Mouse (Mus musculus): Measurements from ENCODE around the gene Vwa8.

The Vwa8 gene

DNA sequence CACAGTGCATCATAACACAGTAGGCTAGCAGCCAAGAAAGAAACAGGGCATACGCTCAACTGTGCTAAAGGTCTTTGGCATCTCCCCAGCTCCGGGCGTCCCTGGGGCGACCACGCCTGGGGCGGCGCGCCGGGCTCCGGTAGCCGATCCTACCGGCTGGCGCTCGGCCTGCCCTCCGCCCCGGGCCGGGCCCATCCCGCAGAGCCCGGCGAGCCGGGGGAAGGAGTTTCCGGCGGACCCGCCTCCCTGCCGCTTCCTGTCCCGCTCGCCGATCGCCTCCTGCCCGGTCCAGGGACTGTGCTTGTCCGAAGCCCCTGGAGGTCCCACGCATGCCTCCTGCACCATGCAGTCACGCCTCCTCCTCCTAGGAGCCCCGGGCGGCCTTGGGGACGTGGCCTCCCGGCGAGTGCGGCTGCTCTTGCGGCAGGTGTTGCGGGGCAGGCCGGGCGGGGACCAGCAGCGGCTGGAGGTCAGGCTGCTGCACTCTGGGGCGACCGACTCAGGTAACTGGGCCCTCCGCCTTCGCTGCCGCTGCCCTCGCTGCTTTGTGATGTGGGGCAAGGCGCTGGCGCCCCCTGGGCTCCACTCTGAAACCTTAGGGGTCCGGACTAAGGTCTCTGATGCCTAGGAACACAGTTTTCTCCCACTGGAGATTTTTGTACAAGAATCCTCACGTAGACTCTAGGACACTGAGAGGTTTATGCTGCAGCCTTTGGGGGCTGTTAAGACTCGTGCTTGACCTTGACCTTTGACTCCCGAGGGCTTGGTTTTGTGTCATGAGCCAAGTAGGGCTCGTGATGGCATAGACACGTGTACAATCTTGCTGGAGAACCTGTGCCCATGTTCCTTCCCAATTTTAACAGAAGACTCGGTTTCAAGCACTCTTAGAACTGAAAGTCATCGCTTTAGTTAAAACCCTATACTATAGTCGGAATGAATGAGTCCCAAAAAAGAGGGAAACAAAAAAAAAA, at the start of gene Vwa8:
TSS of gene Vwa8 (plus strand) at position 112 of the 971 bp plus-strand sequence.
- CTCF ChIA-PET: no interaction called here
- POLR2A ChIA-PET: interaction anchor here in 3 of 4 experiments (0.6 to 2.1 kb wide), 8 partner anchors 8 to 351 kb away, joined by 3 to 6 read pairs (median 4); no protein-coding TSS in a partner anchor

DNA sequence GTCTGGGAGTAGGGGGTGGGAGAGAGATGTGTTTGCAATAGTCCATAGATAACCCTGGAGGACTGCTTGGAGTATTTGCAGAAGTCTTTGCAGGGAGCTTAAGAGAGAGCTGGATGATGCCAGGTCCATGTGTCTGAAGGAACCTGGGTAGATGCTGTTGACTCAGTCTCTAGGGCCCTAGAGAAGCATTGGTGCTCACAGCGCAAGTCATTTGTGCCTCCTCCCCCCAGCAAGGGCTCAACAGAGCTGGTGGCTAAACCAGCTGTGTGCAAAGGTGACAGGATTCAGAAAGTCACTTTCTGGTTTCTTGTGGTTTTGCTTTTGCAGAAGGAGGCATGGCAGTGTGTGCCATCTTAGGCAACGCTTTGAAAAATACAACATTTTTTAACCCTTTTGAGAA, 46.5 kb upstream of the Vwa8 start:
- ChIA-PET CTCF (no interaction called here), POLR2A (interaction anchor here in 1 of 4 experiments (0.6 kb wide), 2 partner anchors 157 to 381 kb away, joined by 4 read pairs; no protein-coding TSS in a partner anchor)

DNA sequence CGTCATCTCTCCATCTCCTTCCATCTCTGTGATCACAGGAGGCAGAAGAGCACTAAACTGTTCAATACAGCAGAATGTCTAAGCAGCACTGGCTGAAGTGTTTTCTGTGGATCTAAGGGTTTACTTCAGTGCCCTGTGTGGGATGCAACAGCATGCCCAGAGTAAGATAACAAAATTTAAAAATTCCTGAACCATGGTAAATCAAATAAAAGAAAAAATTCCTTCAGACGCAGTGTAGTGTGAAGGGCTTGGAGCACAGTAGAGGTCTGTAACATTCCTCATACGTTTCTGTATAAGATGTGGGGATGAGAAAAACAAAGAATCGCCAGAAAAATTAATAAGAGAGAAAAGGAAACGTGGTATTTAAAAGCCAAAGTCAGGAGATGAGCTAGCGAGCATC, 44.9 kb upstream of the Vwa8 start:
- POLR2A ChIA-PET: no interaction called here
- CTCF ChIA-PET: no interaction called here

DNA sequence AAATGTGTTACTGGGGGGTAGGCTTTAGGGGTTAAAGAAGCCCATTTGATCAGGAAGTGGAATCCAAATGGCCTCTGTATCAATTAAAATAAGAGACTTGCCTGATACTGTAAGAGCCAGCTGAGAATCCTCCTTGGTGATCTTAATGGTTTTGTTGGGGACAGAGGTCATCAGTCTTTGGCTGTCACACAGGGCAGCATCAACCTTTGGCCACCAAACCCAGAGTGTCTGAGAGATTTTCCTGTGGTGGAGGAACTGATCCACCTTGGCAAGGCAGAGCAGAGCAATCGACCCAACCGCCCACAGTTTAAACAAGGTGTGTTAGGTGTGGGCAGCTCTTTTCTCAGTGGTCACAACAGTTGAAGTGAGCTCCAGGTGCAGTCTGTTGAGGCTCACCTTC, 36.0 kb upstream of the Vwa8 start:
- POLR2A ChIA-PET: no interaction called here
- CTCF ChIA-PET: no interaction called here

DNA sequence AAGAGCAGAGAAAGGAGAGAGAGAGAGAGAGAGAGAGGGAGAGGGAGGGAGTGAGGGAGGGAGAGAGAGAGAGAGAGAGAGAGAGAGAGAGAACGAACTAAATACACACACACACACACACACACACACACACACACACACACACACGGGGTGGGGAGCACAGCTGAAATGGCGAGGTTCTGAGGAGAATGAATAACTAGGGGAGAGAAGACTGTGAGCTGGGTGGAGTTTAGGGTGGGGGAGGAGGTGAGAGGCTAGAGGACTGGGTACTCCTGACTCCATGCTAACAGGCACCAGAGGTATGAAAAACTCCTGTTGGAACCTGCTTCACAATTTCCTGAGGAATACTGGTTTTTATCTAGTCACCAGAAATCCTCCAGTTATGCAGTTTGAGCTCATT, 32.4 kb upstream of the Vwa8 start:
- ChIA-PET CTCF (interaction anchor here in 1 of 4 experiments (0.6 kb wide), 1 partner anchor 272 kb away, joined by 3 read pairs; no protein-coding TSS in a partner anchor), POLR2A (interaction anchor here in 1 of 4 experiments (0.7 kb wide), 1 partner anchor 574 kb away, joined by 6 read pairs; no protein-coding TSS in a partner anchor)

DNA sequence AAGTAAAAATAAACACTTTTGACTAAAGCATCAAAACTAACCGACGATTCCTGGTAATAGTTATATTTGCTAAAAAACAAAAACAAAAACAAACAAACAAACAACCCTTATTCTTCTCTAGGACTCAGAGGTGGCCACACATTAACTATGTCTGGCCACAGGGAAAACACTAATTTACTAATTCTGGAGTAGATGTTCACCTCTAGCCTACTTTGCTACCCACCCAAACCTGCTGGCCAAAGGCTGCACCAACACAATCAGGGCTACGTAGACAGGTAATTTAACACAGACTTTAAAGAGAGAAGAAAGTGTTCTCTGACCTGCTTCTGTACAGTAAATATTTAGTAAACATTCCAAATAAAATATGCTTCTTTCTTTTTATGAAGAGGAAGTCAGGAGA, 31.2 kb upstream of the Vwa8 start:
- POLR2A ChIA-PET: interaction anchor here in 1 of 4 experiments (0.6 kb wide), 1 partner anchor 41 kb away, joined by 6 read pairs; no protein-coding TSS in a partner anchor
- CTCF ChIA-PET: no interaction called here

DNA sequence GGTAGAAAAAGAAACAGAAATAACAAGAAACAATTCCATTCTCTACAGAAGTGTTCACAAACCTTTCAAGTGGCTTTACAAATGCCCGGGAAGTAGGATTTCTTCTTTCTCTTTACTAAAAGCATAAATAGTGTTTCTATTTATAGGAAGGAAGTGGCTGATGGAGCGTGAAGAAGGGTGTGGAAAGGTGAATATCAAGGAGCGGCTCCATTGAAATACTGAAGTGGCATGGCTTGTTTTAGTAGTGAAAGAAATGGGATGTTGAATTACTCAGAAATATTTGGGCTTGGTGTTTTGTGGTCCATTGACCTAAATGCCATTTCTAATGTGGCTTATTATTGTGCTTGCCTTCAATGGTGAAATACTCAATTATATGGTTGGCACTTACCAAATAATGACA, 30.4 kb upstream of the Vwa8 start:
- ChIA-PET POLR2A (interaction anchor here in 1 of 4 experiments (0.6 kb wide), 1 partner anchor 42 kb away, joined by 6 read pairs; no protein-coding TSS in a partner anchor), CTCF (no interaction called here)

DNA sequence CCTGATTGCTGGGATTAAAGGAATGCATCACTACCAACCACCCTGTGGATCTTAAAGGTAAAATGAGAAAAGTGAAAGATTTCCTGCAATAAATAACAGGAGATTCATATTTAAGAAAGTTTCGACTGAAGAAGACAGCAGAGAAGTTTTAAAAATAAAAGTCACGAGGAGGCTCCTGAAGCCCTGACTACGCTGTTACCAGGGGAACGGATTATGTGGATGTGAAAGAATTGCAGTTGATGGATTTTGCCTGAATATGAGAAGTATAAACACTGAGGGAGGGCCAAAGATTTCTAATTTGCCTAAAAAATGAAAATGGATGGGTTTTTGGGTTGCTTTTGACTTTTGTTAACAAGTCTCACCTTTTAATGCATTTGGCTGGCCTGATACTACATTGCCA, 24.8 kb upstream of the Vwa8 start:
- ChIA-PET POLR2A (no interaction called here), CTCF (interaction anchor here in 1 of 4 experiments (0.6 kb wide), 1 partner anchor 210 kb away, joined by 3 read pairs; no protein-coding TSS in a partner anchor)

DNA sequence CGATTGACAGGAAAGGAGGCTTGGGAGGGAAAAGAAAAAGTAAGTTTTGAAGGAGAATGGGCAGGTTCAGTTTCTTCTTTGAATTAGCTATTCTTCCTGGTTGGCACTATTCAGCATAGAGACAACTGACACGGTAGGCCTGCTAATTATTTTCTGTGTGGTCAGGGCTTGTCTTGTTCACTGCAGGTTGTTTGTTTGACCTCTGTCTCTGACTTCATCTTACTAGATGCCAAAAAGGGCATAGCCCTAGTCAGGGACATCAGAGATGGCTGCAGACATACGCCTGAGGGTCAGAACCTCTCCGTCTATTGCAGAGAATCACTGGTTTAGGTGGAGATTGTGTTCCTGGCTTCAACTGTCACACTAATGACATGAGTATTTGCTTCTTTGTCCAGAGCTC, 24.3 kb upstream of the Vwa8 start:
- POLR2A ChIA-PET: interaction anchor here in 1 of 4 experiments (0.9 kb wide), 1 partner anchor 76 kb away, joined by 3 read pairs; no protein-coding TSS in a partner anchor
- CTCF ChIA-PET: interaction anchor here in 1 of 4 experiments (0.6 kb wide), 1 partner anchor 210 kb away, joined by 3 read pairs; no protein-coding TSS in a partner anchor

DNA sequence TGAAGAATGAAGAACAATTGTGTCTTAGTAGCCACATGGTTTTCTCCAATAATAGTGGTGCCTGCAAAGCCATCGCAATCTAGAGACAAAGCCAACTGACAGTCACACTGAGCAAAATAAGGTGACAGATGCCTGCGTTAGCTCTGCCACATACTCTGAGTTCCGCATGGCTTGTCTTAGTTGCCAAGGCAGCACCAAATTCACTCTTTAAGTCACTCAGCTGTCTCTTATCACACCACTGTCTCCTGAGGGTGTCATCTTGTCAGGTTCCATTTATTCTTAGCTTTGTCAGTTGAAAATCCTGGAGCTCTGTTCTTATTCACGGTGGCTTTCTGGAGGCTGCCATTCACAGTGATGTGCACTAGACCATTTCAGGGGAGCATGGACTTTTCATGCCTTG, 17.7 kb upstream of the Vwa8 start:
- CTCF ChIA-PET: no interaction called here
- POLR2A ChIA-PET: interaction anchor here in 1 of 4 experiments (1.0 kb wide), 1 partner anchor 16 kb away, joined by 3 read pairs; no protein-coding TSS in a partner anchor

DNA sequence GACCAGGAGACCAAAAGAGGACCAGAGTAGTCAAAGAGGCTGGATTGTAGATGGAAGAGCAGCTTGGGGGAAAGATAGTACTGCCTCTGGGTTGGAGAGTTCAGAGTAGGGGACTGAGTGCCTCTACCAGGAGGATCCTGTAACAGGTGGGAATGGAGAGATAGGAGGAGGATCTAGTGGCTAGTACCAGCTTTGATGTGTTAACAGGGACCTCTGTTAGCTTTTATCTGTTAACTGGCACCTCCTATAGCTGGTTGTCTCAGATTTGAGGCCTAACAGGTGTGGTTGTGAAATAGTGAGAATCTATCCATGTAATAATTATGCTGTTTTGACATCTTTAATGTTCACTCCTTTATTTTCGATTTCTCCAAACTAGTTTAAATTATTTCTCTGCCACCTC, 904 bp upstream of the Vwa8 start:
- CTCF ChIA-PET: no interaction called here
- POLR2A ChIA-PET: interaction anchor here in 3 of 4 experiments (0.8 to 1.7 kb wide), 6 partner anchors 12 to 495 kb away, joined by 3 to 4 read pairs (median 3); no protein-coding TSS in a partner anchor

DNA sequence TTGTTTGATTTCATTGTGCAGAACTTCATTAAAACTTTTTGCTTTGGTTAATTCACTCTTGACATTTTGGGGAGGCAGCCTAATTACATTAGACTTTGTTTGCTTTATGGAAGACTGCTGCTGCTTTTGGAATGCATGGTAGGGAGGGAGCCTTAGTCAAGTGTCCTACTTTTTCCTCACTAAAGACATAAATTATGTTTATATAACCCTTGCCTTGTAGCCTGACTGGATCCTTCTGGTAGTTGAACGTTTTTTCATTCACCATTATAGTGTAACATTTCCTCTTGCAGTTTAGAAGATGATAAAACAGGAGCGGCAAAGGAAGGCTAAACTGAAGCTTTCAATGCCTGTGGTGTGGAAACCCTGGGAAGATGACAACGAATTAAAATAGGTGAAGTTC, 375 bp upstream of the Vwa8 start:
- POLR2A ChIA-PET: interaction anchor here in 3 of 4 experiments (0.7 to 1.7 kb wide), 9 partner anchors 9 to 495 kb away, joined by 3 to 5 read pairs (median 3); no protein-coding TSS in a partner anchor
- CTCF ChIA-PET: no interaction called here

DNA sequence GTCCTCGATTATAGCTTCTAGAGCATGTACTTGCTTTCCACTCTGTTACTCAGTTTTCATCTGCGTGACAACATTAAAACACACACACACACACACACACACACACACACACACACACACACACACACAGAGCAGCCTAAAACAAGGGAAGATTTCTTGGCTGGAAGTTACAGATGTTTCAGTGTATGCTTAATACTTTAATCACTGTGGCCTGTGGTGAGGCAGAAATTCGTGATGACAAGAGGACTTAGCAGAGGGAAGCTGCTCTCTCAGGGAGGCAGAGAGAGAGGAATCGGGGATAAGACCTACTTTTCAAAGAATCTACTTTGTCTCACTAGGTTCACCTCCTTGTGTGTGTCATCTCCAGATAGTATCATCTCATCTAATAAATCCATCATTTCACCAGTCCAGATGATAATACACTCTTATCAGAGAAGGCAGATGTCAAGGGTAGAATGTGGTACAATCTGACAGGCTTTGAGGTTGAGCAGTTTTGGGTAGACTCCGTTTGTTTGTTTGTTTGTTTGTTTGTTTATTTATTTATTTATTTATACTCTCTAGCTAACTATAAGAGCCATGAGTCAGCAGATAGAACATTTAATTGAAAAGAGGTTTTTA, 1.2 kb downstream of the Vwa8 start:
- POLR2A ChIA-PET: interaction anchor here in 2 of 4 experiments (0.6 to 2.1 kb wide), 5 partner anchors 11 to 352 kb away, joined by 3 to 6 read pairs (median 4); no protein-coding TSS in a partner anchor
- CTCF ChIA-PET: interaction anchor here in 1 of 4 experiments (0.6 kb wide), 1 partner anchor 83 kb away, joined by 3 read pairs; no protein-coding TSS in a partner anchor

DNA sequence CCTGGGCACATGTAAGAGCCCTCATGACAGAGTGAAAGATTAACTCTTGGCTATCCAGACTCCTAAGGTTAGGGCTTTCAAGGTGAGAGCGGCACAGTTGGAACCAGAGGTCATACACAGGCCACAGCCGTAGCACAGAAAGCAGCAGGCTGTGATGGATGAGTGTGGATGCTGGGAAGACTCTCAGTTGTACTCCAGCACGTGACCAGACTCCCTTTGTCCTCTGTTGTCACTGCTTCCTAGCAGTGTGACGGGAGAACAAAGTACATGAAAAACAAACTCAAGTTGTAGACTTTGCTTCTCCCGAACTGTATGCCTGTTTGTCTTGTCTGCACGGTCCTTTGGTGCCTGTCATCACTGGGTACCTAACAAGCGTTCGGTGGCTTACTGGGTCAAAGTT, 1.8 kb downstream of the Vwa8 start:
- ChIA-PET CTCF (interaction anchor here in 1 of 4 experiments (0.6 kb wide), 2 partner anchors 84 to 164 kb away, joined by 3 read pairs; no protein-coding TSS in a partner anchor), POLR2A (interaction anchor here in 2 of 4 experiments (0.8 to 2.1 kb wide), 6 partner anchors 11 to 291 kb away, joined by 3 to 6 read pairs (median 3); no protein-coding TSS in a partner anchor)

DNA sequence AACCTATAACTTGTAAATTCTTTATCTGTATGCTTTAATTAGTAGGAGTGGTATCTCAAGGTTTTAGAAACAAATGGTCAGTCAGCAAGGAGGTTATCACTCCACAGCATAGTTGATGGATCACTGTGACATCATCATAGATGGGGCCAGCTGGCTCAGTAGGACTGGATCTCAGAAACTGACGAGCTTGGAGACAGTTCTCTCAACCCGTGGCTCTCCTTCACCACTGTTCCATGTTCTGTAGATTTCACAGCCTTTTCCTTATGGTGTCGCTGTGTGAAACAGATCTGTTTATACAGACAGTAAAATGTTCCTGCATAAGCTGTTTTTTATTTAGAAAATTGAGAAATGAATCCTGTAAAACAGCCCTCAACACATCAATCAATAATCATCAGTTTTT, 2.5 kb downstream of the Vwa8 start:
- CTCF ChIA-PET: no interaction called here
- POLR2A ChIA-PET: interaction anchor here in 2 of 4 experiments (0.8 to 2.1 kb wide), 4 partner anchors 10 to 290 kb away, joined by 3 to 6 read pairs (median 3); no protein-coding TSS in a partner anchor

DNA sequence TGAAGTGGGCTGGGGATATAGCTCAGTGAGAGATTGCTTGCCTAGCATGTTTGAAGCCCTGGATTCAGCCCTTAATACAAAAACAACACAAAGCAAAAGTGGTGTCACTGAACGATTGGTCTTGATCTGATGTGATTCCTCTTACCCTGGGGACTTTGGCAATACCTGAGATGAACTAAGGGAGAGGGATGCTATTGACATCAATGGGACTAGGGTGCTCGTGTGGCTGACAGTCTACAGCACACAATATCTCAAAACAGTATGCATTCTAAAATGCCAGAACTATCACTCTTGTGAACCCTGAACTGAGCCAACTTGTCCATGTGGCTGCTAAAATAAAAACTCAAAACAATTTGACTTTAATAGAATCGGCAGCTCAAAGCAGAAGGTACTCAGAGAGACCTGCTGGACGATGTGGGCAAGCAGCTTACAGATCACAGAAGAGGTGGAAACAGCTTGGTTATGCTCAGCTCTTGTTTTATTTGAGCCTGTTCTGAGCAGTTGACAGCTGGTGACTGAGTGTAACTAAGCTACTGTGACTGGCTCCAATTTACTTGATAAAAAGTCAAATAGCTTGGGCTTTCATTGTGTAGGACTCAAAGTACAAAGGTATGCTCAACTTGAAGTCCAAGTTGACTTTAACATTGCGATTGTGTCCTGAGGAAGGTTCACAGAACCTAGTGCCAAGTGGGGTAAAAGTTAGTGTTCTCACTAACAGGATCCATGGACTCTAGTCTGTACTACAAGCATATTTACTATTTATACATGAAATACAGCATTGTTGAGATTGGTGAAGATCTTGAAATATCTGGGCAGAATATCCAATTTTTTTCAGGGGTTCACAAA, 3.8 kb downstream of the Vwa8 start:
- ChIA-PET CTCF (no interaction called here), POLR2A (interaction anchor here in 2 of 4 experiments (0.6 to 0.8 kb wide), 2 partner anchors 14 to 119 kb away, joined by 4 to 5 read pairs; no protein-coding TSS in a partner anchor)

DNA sequence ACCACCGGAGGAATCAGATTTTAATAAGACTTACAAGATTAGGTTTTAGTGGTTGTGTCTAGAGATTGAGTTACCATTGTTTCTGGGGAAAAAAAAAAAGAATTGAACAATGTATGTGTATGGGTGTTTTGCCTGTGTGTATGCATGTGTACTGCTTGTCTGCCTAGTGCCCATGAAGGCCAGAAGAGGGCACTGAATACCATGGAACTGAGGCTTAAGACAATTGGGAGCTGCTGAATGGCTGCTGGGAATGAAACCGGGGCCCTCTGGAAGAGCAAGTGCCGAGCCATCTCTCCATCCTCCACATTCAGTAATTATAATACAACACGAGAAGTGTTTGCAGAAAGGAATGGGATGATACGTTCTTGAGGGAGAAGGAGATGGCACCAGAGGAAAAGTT, 12.3 kb downstream of the Vwa8 start:
- ChIA-PET CTCF (interaction anchor here (0.5 to 2.0 kb wide), 24 partner anchors 9 to 460 kb away, joined by 3 to 15 read pairs (median 5); no protein-coding TSS in a partner anchor), POLR2A (interaction anchor here in 3 of 4 experiments (0.9 to 1.7 kb wide), 11 partner anchors 9 to 460 kb away, joined by 3 to 10 read pairs (median 3); no protein-coding TSS in a partner anchor)

DNA sequence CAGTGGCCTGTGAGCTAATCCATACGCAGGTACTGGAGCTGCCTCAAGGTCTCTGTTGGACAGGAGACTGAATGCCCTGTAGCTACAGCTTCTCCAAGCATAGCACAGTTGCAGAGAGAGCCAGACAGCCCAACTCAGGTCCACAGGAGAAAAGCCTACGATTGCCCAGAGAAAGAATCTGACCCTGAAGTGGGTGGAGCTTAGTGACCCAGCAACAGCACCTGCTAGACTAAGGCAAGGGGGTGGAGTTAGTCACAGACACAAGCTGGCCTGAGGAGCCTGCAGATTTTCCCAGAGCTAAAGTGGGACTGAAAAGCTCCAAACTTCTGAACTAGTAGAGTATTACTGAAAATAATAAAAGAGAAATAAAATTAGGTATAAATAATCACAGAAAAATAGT, 21.2 kb downstream of the Vwa8 start:
- ChIA-PET CTCF (interaction anchor here in 3 of 4 experiments (0.6 to 1.4 kb wide), 3 partner anchors 9 to 387 kb away, joined by 3 to 9 read pairs (median 3); no protein-coding TSS in a partner anchor), POLR2A (interaction anchor here in 3 of 4 experiments (0.6 to 1.6 kb wide), 12 partner anchors 8 to 256 kb away, joined by 3 to 11 read pairs (median 3); no protein-coding TSS in a partner anchor)
